In genomic region chr5:32857781-32858220, GRCm38 (mm10) we compare ENCODE assay signal across 8 mouse cellular contexts. TPM values are rescaled to one million over a fixed set of nuclear protein-coding genes. Genes with fewer than 3 reads are reported as not detected.
DNase-seq lines count a peak whose midpoint lies in the region; ATAC-seq and TF ChIP-seq lines count a peak whose summit lies in the region.

No protein-coding gene starts in this region.

- ATAC-seq in heart, embryonic 15.5 days (replicated peaks; ENCODE audit: insufficient number of reproducible peaks, insufficient read depth, low FRiP score, low read depth): no peak
- ATAC-seq in liver, embryonic 12.5 days: no peak
- ATAC-seq in neural tube, embryonic 12.5 days (ENCODE audit: low FRiP score, low read depth): no peak

- DNase-seq in kidney, postnatal 25 days: peak; percentile 64 to 72
- DNase-seq in thymus, postnatal 25 days: peak; percentile 57

- TF ChIP-seq POLR2A in bone marrow macrophage, adult 2 months (IDR thresholded peaks at IDR 0.05; ENCODE audit: borderline replicate concordance, low read depth, low read length): no peak
- peak; percentile 70; the same call in 1 of the 2 replicates for TF ChIP-seq POLR2A in embryonic fibroblast, embryonic 13.5 days (IDR thresholded peaks at IDR 0.05; ENCODE audit: low read depth, low read length)

- peak overlapping the region; percentile 54 for H3K9ac ChIP-seq in heart, embryonic 15.5 days
- H3K9ac ChIP-seq in liver, embryonic 12.5 days: peak overlapping the region; percentile 47
- peak overlapping the region; percentile 45 for H3K9ac ChIP-seq in neural tube, embryonic 12.5 days

- peak overlapping the region; percentile 65 for H3K4me2 ChIP-seq in heart, embryonic 15.5 days
- peak overlapping the region; percentile 69 for H3K4me2 ChIP-seq in liver, embryonic 12.5 days
- H3K4me2 ChIP-seq in neural tube, embryonic 12.5 days (replicated peaks): peak overlapping the region; percentile 63

- H3K4me1 ChIP-seq in E14TG2a.4 (replicated peaks; ENCODE audit: low read depth, low read length): peaks cover 32% of the 10 kb centered on the region
- H3K4me1 ChIP-seq in bone marrow macrophage, adult 2 months (ENCODE audit: control insufficient read depth, insufficient read depth, low read length): peaks cover 8% of the 10 kb centered on the region
- no peaks in the 10 kb centered on the region for H3K4me1 ChIP-seq in embryonic fibroblast, embryonic 13.5 days (ENCODE audit: control insufficient read depth, insufficient read depth, low read length)
- H3K4me1 ChIP-seq in heart, embryonic 15.5 days (replicated peaks): peaks cover 5% of the 10 kb centered on the region; the same call in 1 of the 2 replicates
- H3K4me1 ChIP-seq in liver, embryonic 12.5 days: peaks cover 42% of the 10 kb centered on the region
- peaks cover 8% of the 10 kb centered on the region for H3K4me1 ChIP-seq in neural tube, embryonic 12.5 days

- no peaks in the 10 kb centered on the region for H3K36me3 ChIP-seq in E14TG2a.4 (ENCODE audit: insufficient read depth, low read length)
- H3K36me3 ChIP-seq in heart, embryonic 15.5 days: no peaks in the 10 kb centered on the region
- no peaks in the 10 kb centered on the region for H3K36me3 ChIP-seq in liver, embryonic 12.5 days
- H3K36me3 ChIP-seq in neural tube, embryonic 12.5 days: no peaks in the 10 kb centered on the region

- H3K27me3 ChIP-seq in E14TG2a.4 (ENCODE audit: insufficient read depth, low read length): no peaks in the 10 kb centered on the region
- H3K27me3 ChIP-seq in heart, embryonic 15.5 days: no peaks in the 10 kb centered on the region
- no peaks in the 10 kb centered on the region for H3K27me3 ChIP-seq in liver, embryonic 12.5 days (replicated peaks)
- H3K27me3 ChIP-seq in neural tube, embryonic 12.5 days (replicated peaks): no peaks in the 10 kb centered on the region

- H3K4me3 ChIP-seq in E14TG2a.4 (replicated peaks; ENCODE audit: low read length): peak overlapping the region; percentile 70
- H3K4me3 ChIP-seq in bone marrow macrophage, adult 2 months (ENCODE audit: insufficient read depth, low read length): peak overlapping the region; percentile 65
- peak overlapping the region; percentile 52 for H3K4me3 ChIP-seq in embryonic fibroblast, embryonic 13.5 days (ENCODE audit: insufficient read depth, low read length)
- peak overlapping the region; percentile 57 for H3K4me3 ChIP-seq in heart, embryonic 15.5 days
- peak overlapping the region; percentile 49 for H3K4me3 ChIP-seq in liver, embryonic 12.5 days
- H3K4me3 ChIP-seq in neural tube, embryonic 12.5 days: peak overlapping the region; percentile 43

- no peak overlapping the region for H3K27ac ChIP-seq in bone marrow macrophage, adult 2 months (ENCODE audit: insufficient read depth, low read depth, low read length)
- H3K27ac ChIP-seq in embryonic fibroblast, embryonic 13.5 days (ENCODE audit: insufficient read depth, low read length): peak overlapping the region; percentile 72
- H3K27ac ChIP-seq in heart, embryonic 15.5 days: no peak overlapping the region
- no peak overlapping the region; the same call in 1 of the 2 replicates for H3K27ac ChIP-seq in liver, embryonic 12.5 days
- H3K27ac ChIP-seq in neural tube, embryonic 12.5 days: no peak overlapping the region

- no peak for TF ChIP-seq CTCF in E14TG2a.4 (conservative IDR thresholded peaks at IDR 0.05; ENCODE audit: low read length)
- TF ChIP-seq CTCF in bone marrow macrophage, adult 2 months (IDR thresholded peaks at IDR 0.05; ENCODE audit: low read depth, low read length): no peak
- no peak for TF ChIP-seq CTCF in embryonic fibroblast, embryonic 13.5 days (IDR thresholded peaks at IDR 0.05; ENCODE audit: borderline replicate concordance, insufficient read depth, low read length)

- 4% methylated on average over 6 of the region's 6 CpGs for WGBS in heart, embryonic 15.5 days
- WGBS in liver, embryonic 12.5 days (ENCODE audit: insufficient replicate concordance): 6% methylated on average over 6 of the region's 6 CpGs
- WGBS in neural tube, embryonic 12.5 days: 3% methylated on average over 6 of the region's 6 CpGs

- no peaks in the 10 kb centered on the region for H3K9me3 ChIP-seq in E14TG2a.4 (ENCODE audit: low read length)
- no peaks in the 10 kb centered on the region for H3K9me3 ChIP-seq in heart, embryonic 15.5 days (replicated peaks)
- H3K9me3 ChIP-seq in liver, embryonic 12.5 days (replicated peaks): no peaks in the 10 kb centered on the region
- H3K9me3 ChIP-seq in neural tube, embryonic 12.5 days: no peaks in the 10 kb centered on the region

RNA-seq across cellular contexts. Expression of gene Prr14l, which starts 3.7 kb away (rescaled TPM):
- 20.8 and 27.5 TPM in 2 replicates for polyA plus RNA-seq in bone marrow macrophage, adult 2 months (2012; ENCODE audit: insufficient read depth, insufficient read length, missing spikeins)
- polyA plus RNA-seq in embryonic fibroblast, embryonic 13.5 days (2011; ENCODE audit: insufficient read length, low read depth, missing spikeins): 15.2 and 16.8 TPM in 2 replicates
- 8.8 and 9.1 TPM in 2 replicates for polyA plus RNA-seq in heart, embryonic 15.5 days (2015; fragmentation: Nextera tagmentation; extraction: Ambion mirVana)
- polyA plus RNA-seq in liver, embryonic 12.5 days (2016; fragmentation: Nextera tagmentation; extraction: Ambion mirVana): 15.0 and 15.3 TPM in 2 replicates
- polyA plus RNA-seq in neural tube, embryonic 12.5 days (2016; fragmentation: Nextera tagmentation; extraction: Ambion mirVana): 15.2 and 21.1 TPM in 2 replicates

RNA-seq across cellular contexts. Expression of gene Depdc5, which starts 5.7 kb away (rescaled TPM):
- 16.7 and 21.0 TPM in 2 replicates for polyA plus RNA-seq in bone marrow macrophage, adult 2 months (2012; ENCODE audit: insufficient read depth, insufficient read length, missing spikeins)
- 17.6 and 22.4 TPM in 2 replicates for polyA plus RNA-seq in embryonic fibroblast, embryonic 13.5 days (2011; ENCODE audit: insufficient read length, low read depth, missing spikeins)
- 16.1 and 18.4 TPM in 2 replicates for polyA plus RNA-seq in heart, embryonic 15.5 days (2015; fragmentation: Nextera tagmentation; extraction: Ambion mirVana)
- polyA plus RNA-seq in liver, embryonic 12.5 days (2016; fragmentation: Nextera tagmentation; extraction: Ambion mirVana): 14.3 and 14.4 TPM in 2 replicates
- 34.2 and 37.4 TPM in 2 replicates for polyA plus RNA-seq in neural tube, embryonic 12.5 days (2016; fragmentation: Nextera tagmentation; extraction: Ambion mirVana)

RNA-seq across cellular contexts. Expression of gene Gm20671, which starts 30.9 kb away (rescaled TPM):
- not detected in 2 replicates for polyA plus RNA-seq in bone marrow macrophage, adult 2 months (2012; ENCODE audit: insufficient read depth, insufficient read length, missing spikeins)
- polyA plus RNA-seq in embryonic fibroblast, embryonic 13.5 days (2011; ENCODE audit: insufficient read length, low read depth, missing spikeins): not detected in 2 replicates
- not detected in 2 replicates for polyA plus RNA-seq in heart, embryonic 15.5 days (2015; fragmentation: Nextera tagmentation; extraction: Ambion mirVana)
- polyA plus RNA-seq in liver, embryonic 12.5 days (2016; fragmentation: Nextera tagmentation; extraction: Ambion mirVana): not detected in 2 replicates
- not detected in 2 replicates for polyA plus RNA-seq in neural tube, embryonic 12.5 days (2016; fragmentation: Nextera tagmentation; extraction: Ambion mirVana)
